Mouse (Mus musculus) cerebellum, adult 9-10 months (tissue): Measurements from ENCODE around the gene Upk3a.
A peak's percentile ranks its signal among the peaks of the same experiment; 100 is the strongest.

Source experiments
- DNase-seq: peaks from one replicate; pipeline ENCODE4 v3.0.0; 2022

Upk3a gene

DNA sequence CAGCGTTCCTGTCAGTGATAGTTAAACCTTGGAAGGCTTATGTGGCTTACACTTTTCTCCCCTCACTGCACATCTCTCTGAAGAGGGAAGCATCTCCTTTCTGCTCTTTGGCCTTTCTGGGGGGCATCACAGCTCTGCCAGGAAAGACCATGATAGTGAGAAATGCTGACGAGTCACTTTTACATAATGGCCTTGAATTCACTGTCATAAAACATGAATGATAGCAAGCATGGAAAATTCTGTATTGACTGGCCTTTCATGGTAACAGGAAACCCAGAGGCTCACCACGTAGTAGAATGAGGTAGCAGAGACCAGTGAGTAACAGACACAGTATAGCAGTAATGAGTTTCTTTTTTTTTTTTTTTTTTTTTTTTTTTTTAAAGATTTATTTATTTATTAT is 37.2 kb downstream of the Upk3a start:
- no peak for DNase-seq

DNA sequence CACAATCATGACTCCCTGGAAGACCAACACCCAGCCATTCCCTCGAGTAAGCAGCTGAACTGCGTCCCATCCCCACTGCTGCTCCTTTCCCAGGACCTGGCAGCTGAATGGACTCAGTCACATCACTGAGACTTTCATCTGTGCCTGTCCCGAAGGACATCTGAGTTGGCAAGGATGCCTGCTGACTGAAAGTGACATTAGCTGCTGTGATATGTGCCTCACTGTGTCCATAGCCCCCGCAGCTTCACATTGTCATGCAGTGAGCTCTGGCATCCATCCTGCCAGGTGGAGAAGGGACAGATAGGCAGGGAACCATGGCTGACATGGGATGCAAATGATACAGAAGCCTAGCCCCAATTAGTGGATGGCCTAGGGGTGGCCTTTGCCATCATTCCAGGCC is 38.2 kb downstream of the Upk3a start:
- DNase-seq: no peak

DNA sequence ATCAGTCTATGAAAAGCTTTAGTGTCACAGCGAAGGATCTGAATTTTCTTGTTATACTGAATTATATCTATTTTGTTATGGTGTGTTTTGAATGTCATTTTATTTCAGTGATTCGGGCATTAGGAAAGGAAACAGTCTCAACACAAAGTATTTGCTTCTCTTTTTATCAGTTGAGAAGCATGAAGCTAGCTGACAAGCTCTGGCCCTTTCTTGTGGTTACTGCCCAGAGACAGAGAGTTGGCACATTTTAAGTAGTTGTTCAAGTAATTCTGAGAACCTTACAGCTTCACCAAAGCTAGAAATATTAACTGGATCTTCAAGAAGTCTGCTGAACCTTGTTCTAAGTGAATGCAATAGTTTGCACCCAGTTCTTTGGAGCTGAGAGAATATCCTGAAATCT is 46.5 kb downstream of the Upk3a start:
- DNase-seq: no peak

DNA sequence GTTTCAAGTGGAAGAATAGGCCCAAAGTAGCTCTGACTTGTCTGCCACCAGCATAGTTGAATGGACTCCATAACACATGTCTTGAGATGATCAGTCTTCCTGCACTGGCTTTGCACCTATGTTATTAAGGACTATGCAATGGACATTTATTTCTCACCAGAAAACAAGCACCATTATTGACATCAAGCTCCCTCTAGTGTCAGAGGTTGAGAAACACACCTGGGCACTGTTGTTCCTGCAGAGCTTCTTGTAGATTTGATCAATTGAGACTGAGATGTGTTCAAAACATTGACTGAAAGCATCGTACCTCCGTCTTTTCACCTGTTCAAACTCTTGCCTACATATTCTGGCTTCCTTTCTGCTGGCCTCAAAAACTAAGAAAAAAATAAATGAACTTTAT is 53.6 kb downstream of the Upk3a start:
- DNase-seq: peak; percentile 74
